Mouse (Mus musculus): Measurements from ENCODE around the gene 1700034J05Rik.

DNA sequence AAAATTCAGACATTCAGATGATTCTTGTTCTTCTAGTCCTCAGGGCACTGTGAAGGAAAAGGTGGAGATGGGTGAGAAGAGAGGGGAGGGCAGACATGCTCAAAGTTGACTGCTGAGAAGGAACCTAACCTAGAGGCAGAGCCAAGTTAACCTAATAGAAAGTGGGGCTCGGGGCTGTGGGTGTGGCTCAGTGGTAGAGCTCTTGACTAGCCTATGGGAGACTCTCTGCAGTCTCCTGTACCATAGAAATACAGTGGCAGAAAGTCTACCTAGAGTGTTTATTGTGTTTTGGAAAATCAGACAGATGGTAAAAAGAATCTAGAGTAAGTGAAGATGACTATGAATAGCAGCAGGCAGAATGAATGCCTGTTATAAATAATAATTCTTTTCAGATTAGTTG, 1.3 kb upstream of the 1700034J05Rik start:
- TF ChIP-seq POLR2A (IDR thresholded peaks at IDR 0.05; ENCODE audit: extremely low read depth, insufficient read depth, low read length) (no peak), CTCF (IDR thresholded peaks at IDR 0.05; ENCODE audit: low read depth, low read length) (no peak)
